Comparison of ENCODE assay signal across 16 mouse cellular contexts in genomic region chr2:75637361-75637760, GRCm38 (mm10). TPM values are rescaled to one million over a fixed set of nuclear protein-coding genes. Genes with fewer than 3 reads are reported as not detected.
DNase-seq lines count a peak whose midpoint lies in the region; ATAC-seq and TF ChIP-seq lines count a peak whose summit lies in the region.
"Had no signal": no experiment of that assay in that cellular context is flagged by ENCODE, and none has a peak within 500 bp of the region (broad histone marks: within the 10 kb centered on the region; RNA-seq: fewer than 3 reads in every experiment).

No protein-coding gene starts in this region.

- no peaks in the 10 kb centered on the region for H3K27me3 ChIP-seq in lung, embryonic 15.5 days
- H3K27me3 ChIP-seq: embryonic facial prominence, embryonic 15.5 days; heart, embryonic 13.5 days; Patski had no signal

- intact Hi-C loops in gastrocnemius, adult 2 months (cut with DNase I): no loop called here

- no peak for ATAC-seq in lung, embryonic 15.5 days (ENCODE audit: borderline replicate concordance, extremely low read depth, low FRiP score, low TSS enrichment)
- ATAC-seq: forebrain, embryonic 14.5 days; Patski had no signal

- DNase-seq in kidney, adult 9 months: peak; percentile 63
- DNase-seq in kidney, adult 11 months: no peak
- DNase-seq in lung, postnatal 4 days: no peak
- DNase-seq in gastrocnemius, adult 2 months: no peak
- DNase-seq in right cerebral cortex, postnatal 14 days: no peak
- DNase-seq: cerebellum, adult 8-10 months; embryo, embryonic 11 days; gastrocnemius, postnatal 36 days had no signal

- no peak overlapping the region for H3K4me2 ChIP-seq in lung, embryonic 15.5 days
- H3K4me2 ChIP-seq: embryonic facial prominence, embryonic 15.5 days; heart, embryonic 13.5 days had no signal

- H3K27ac ChIP-seq in lung, embryonic 15.5 days: peak overlapping the region; percentile 25; the same call in 1 of the 2 replicates
- peak overlapping the region; percentile 78 for H3K27ac ChIP-seq in brown adipose tissue, adult 24 weeks (replicated peaks; ENCODE audit: low read depth, low read length)
- no peak overlapping the region for H3K27ac ChIP-seq in gastrocnemius, adult 2 months
- H3K27ac ChIP-seq: embryonic facial prominence, embryonic 15.5 days; forebrain, embryonic 10.5 days; heart, embryonic 13.5 days had no signal

- no peaks in the 10 kb centered on the region for H3K36me3 ChIP-seq in lung, embryonic 15.5 days
- H3K36me3 ChIP-seq: embryonic facial prominence, embryonic 15.5 days; forebrain, embryonic 10.5 days; heart, embryonic 13.5 days had no signal

- H3K4me3 ChIP-seq in lung, embryonic 15.5 days: no peak overlapping the region
- no peak overlapping the region for H3K4me3 ChIP-seq in brown adipose tissue, adult 24 weeks (ENCODE audit: insufficient read depth, low read depth, low read length)
- no peak overlapping the region for H3K4me3 ChIP-seq in gastrocnemius, adult 2 months
- H3K4me3 ChIP-seq: embryonic facial prominence, embryonic 15.5 days; erythroblast, embryonic 14.5 days; forebrain, embryonic 10.5 days; heart, embryonic 13.5 days had no signal

- peaks cover 15% of the 10 kb centered on the region for H3K4me1 ChIP-seq in lung, embryonic 15.5 days
- peaks cover 3% of the 10 kb centered on the region; the same call in 1 of the 2 replicates for H3K4me1 ChIP-seq in brown adipose tissue, adult 24 weeks (ENCODE audit: control insufficient read depth, insufficient read depth, insufficient read length, low read length)

- H3K9me3 ChIP-seq in lung, embryonic 15.5 days: no peaks in the 10 kb centered on the region
- H3K9me3 ChIP-seq: embryonic facial prominence, embryonic 15.5 days; forebrain, embryonic 10.5 days; heart, embryonic 13.5 days had no signal

- no peak overlapping the region for H3K9ac ChIP-seq in lung, embryonic 15.5 days
- H3K9ac ChIP-seq: embryonic facial prominence, embryonic 15.5 days; heart, embryonic 13.5 days had no signal

- TF ChIP-seq CTCF in gastrocnemius, adult 2 months (IDR thresholded peaks at IDR 0.05): no peak

RNA-seq across cellular contexts. Expression of gene Hnrnpa3, which starts 21.7 kb away (rescaled TPM):
- 378 and 410 TPM in 2 replicates for polyA plus RNA-seq in lung, embryonic 15.5 days (2015; fragmentation: Nextera tagmentation; extraction: Ambion mirVana)
- 58.7 and 106 TPM in 2 replicates for polyA plus RNA-seq in brown adipose tissue, adult 24 weeks (2012; ENCODE audit: insufficient read depth, insufficient read length, missing spikeins)
- 100 to 1,000 TPM; 123 to 144 TPM for total RNA-seq in gastrocnemius, adult 2 months (2021)
